Mouse (Mus musculus): ENCODE measurements around the gene Dnaja4.

DNA sequence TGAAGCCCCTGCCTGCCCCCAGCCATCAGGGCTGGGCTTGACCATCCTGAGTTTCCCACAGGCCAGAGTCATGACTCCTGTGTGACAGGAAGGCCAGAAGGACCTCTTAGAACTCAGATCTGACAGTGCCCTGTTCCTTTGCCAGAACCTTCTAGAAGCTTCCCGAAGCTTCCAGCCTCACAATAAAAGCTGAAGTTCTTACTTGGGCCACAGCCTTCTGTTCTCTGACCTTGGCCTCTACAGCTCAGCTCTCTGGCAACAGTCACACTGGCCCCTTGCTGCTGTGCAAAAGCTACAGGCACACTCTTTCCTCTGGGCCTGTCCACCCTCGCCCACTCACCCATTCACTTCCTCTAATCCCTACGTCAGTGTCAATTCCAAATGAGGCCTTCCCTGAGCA lies 26.7 kb upstream of the Dnaja4 start:
- TF ChIP-seq CTCF (IDR thresholded peaks at IDR 0.05; ENCODE audit: borderline replicate concordance, insufficient read depth, low read length) (no peak), POLR2A (IDR thresholded peaks at IDR 0.05; ENCODE audit: low read depth, low read length) (no peak)

Data from embryonic fibroblast, embryonic 13.5 days (primary cell).